Mouse (Mus musculus) layer of hippocampus, adult 2 months (tissue): Measurements from ENCODE around the gene Itpr1. TPM values are rescaled to one million over a fixed set of nuclear protein-coding genes. Genes with fewer than 3 reads are reported as not detected.

ENCODE experiments used
- DNase-seq, 2 experiments: peaks; one replicate each; pipeline ENCODE4 v3.0.0; 2022; ENCODE audit warnings: low spot score in 2 of 2
- H3K27ac ChIP-seq: fragments of 200-600 bp; 2 replicates; pipeline ENCODE4 v1.8.1; 2022
- H3K4me3 ChIP-seq: fragments of 200-600 bp; 2 replicates; pipeline ENCODE4 v1.8.1; 2022; ENCODE audit warnings: mild to moderate bottlenecking
- CTCF ChIP-seq: fragments of 200-600 bp; conservative IDR thresholded peaks from 2 replicates; pipeline ENCODE4 v1.8.1; 2022; ENCODE audit warnings: antibody characterized with exemption, mild to moderate bottlenecking, moderate library complexity
- total RNA-seq, 2 experiments: library from RNA; stranded (reverse); gene quantifications; 2 replicates each; pipeline ENCODE4 v1.2.3; 2021

Gene Itpr1
- total RNA-seq, 2 experiments from 2014 or later: 317 to 337 TPM

GRCm38 (mm10) chr6:108277622-108278396 lies 64.9 kb downstream of the Itpr1 start:
- DNase-seq: no peak
- no peak overlapping the region for H3K4me3 ChIP-seq
- TF ChIP-seq CTCF: no peak
- peak overlapping the region; percentile 72 for H3K27ac ChIP-seq

- no peak overlapping the region for H3K4me3 ChIP-seq
- no peak for TF ChIP-seq CTCF
- H3K27ac ChIP-seq: no peak overlapping the region
- no peak for DNase-seq
These were observed 66.1 kb downstream of the Itpr1 start for GRCm38 (mm10) chr6:108278826-108279630.

- DNase-seq: no peak
- H3K27ac ChIP-seq: no peak overlapping the region
- no peak for TF ChIP-seq CTCF
- H3K4me3 ChIP-seq: no peak overlapping the region
These were observed 69.2 kb downstream of the Itpr1 start for GRCm38 (mm10) chr6:108282131-108282530.

- H3K4me3 ChIP-seq: no peak overlapping the region
- no peak for TF ChIP-seq CTCF
- no peak for DNase-seq
- no peak overlapping the region for H3K27ac ChIP-seq
These were observed 69.7 kb downstream of the Itpr1 start for GRCm38 (mm10) chr6:108282621-108283020.

GRCm38 (mm10) chr6:108284688-108285087 lies 71.8 kb downstream of the Itpr1 start:
- TF ChIP-seq CTCF: no peak
- Histone ChIP-seq H3K27ac (no peak overlapping the region), H3K4me3 (no peak overlapping the region)
- DNase-seq: no peak

GRCm38 (mm10) chr6:108288979-108289378 lies 76.1 kb downstream of the Itpr1 start:
- Histone ChIP-seq H3K4me3 (no peak overlapping the region), H3K27ac (no peak overlapping the region)
- TF ChIP-seq CTCF: no peak
- no peak for DNase-seq

- no peak for TF ChIP-seq CTCF
- Histone ChIP-seq H3K4me3 (no peak overlapping the region), H3K27ac (no peak overlapping the region)
- DNase-seq: no peak
These were observed 78.1 kb downstream of the Itpr1 start for GRCm38 (mm10) chr6:108290978-108291377.

- TF ChIP-seq CTCF: no peak
- no peak overlapping the region for H3K4me3 ChIP-seq
- no peak for DNase-seq
- H3K27ac ChIP-seq: no peak overlapping the region
These were observed 78.7 kb downstream of the Itpr1 start for GRCm38 (mm10) chr6:108291556-108291955.

- no peak for DNase-seq
- Histone ChIP-seq H3K27ac (no peak overlapping the region), H3K4me3 (no peak overlapping the region)
- TF ChIP-seq CTCF: no peak
These were observed 89.0 kb downstream of the Itpr1 start for GRCm38 (mm10) chr6:108301856-108302255.

GRCm38 (mm10) chr6:108303619-108304567 lies 91.0 kb downstream of the Itpr1 start:
- Histone ChIP-seq H3K4me3 (no peak overlapping the region), H3K27ac (peak overlapping the region; percentile 90)
- DNase-seq: no peak
- TF ChIP-seq CTCF: no peak

GRCm38 (mm10) chr6:108305171-108305779 lies 92.4 kb downstream of the Itpr1 start:
- Histone ChIP-seq H3K4me3 (no peak overlapping the region), H3K27ac (peak overlapping the region; percentile 90)
- DNase-seq: no peak
- no peak for TF ChIP-seq CTCF

- H3K4me3 ChIP-seq: peak overlapping the region; percentile 29; the same call in 1 of the 2 replicates
- no peak for DNase-seq
- peak overlapping the region; percentile 90 for H3K27ac ChIP-seq
- no peak for TF ChIP-seq CTCF
These were observed 93.3 kb downstream of the Itpr1 start for GRCm38 (mm10) chr6:108306240-108306639.
